Mouse (Mus musculus) thymus, postnatal 0 days (tissue): ENCODE data around the gene Tmem104. TPM values are rescaled to one million over a fixed set of nuclear protein-coding genes. Genes with fewer than 3 reads are reported as not detected.
A peak's percentile ranks its signal among the peaks of the same experiment; 100 is the strongest.

Source experiments
- DNase-seq: peaks from one replicate; pipeline ENCODE4 v3.0.0-alpha.2; 2015; ENCODE audit warnings: low spot score
- polyA plus RNA-seq: library from polyadenylated mRNA; unstranded; fragments of >200 nt; fragmentation: Nextera tagmentation; extraction: Ambion mirVana; gene quantifications from 2 replicates; pipeline ENCODE4 v1.2.1, GENCODE M21; 2015

Gene Tmem104
- polyA plus RNA-seq, 1 experiment from 2014 or later: 10.8 TPM

DNA sequence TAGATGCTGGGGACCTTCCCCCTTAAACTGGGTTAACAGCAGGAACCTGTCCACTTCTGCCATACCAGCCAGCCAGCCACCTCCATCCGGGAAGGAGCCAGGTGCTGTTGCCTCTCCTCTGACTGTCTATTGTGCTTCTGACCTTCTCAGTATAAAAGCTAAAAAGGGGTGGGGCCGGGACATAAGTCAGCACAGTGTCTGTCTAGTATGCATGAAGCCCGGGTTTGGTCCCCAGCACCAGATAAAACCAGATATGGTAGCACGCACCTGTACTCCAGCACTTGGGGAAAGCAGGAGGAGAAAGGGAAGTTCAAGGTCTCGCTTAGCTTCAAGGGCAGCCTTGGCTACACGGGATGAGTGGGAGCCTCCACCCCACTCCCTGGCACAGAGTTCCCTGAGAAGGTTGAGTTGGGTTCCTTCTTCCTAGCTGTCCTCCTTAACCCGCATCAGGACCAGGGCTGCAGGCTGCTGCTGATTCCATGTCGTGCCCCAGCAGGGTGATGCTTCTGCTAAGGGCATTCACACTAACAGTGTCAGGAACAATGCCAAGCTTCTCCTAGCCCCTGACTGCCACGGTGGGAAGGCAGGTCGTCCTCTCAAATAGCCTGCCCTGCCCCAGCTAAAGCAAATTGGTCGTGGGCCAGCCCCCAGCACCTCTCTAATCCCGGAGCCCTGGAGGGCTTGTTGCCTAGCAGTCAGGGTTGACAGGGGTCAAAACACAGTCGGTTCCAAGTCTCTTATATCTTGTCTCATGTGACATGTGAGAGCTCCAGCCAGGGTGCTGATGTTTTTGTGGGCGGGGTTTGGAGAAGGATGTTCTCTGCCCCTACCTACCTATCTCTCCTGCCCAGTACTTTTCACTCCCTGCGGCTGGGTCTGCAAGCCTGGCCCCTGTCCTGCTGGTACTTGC is 42.0 kb downstream of the Tmem104 start:
- no peak for DNase-seq

DNA sequence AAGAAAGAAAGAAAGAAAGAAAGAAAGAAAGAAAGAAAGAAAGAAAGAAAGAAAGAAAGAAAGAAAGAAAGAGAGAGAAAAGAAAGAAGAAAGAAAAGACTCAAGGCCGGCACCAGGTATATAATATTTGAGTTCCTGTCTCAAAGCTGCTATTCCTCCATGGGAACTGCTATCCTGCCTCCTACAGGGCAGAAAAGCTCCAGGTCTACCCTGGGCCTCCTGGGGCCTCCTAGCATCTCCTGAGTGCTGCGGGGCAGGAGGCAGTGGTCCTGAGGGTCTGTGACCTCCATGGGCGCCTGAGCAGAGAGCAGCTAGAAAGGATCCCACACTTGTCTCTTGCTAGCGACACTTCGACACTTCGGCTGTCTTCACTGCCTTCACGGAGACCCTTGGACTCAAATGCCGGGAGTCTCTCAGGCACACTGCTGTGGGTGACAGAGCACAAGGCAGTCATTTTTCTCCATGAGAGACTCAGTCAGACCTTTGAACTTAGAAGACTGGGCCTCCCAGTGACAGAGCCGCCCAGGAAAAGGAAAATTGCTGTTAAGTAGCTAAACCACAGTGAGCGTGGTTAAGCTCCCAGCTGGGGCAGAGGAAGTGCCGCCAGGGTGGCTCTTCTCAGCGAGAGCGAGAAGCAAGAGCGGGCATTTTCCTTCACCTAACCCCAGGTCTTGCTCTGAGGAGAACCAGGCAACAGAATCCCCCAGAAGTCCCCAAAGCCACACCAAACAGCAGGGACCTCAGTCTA is 44.1 kb downstream of the Tmem104 start:
- DNase-seq: peak; percentile 90

- DNase-seq: no peak
Observed at GRCm38 (mm10) chr11:115231924-115232323, 44.6 kb downstream of the Tmem104 start.

GRCm38 (mm10) chr11:115232889-115233288 is 45.6 kb downstream of the Tmem104 start:
- DNase-seq: no peak

DNA sequence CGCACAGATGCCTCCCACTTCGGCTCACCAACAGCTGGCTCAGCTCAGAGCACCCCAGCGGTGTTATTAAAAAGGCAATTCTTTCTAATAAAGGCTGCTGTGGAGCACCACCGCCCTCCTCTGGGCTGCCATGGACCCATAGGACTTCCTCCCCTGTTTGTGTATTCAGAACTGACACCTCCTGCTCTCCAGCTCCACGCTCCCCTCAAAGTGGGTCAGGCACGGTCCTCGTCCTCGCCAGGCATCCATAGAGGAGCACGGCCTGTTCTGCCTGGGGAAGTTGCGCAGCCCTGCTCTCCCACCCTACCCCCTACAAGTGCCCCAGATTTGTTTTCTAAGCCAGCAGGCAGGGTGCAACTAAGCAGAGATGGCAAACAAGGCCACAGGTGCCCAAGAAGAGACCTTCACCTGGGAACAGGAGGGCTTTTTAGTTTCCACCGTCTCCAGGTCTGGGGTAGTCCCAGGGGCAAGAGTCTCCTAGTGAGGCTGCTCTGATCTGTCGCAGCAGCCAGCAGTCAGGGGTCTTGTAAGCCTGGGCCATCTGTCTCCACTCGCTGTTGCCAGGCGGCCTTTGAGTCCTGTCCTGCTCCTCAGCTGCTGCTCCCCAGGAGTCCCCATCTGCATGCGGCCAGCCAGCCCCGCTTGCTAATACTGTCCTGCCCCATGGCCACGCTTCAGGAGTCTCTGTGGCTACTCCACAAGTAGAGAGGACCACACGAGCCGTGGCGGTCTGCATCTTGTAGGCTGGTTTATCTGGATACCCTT is 46.4 kb downstream of the Tmem104 start:
- DNase-seq: no peak

- DNase-seq: no peak
Observed at GRCm38 (mm10) chr11:115234320-115235044, 47.2 kb downstream of the Tmem104 start.

DNA sequence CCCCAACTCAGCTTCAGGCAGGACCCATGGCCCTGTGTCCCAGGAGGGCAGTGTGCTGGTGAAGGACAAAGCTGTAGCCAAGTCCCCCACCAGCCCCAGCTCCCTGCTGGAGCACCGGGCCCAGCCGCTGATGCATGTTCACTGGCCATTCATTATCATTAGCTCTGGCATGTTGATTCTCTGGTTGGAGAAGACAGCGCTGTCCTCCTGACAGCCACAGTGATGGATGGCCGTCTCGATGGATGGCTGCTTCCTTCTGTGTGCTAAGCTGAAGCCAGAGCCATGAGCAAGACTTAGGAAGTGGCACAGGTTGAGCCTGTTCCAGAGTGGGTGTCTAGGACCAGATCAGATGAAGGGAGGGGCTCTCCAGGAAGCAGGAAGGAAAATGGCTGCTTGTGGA is 49.3 kb downstream of the Tmem104 start:
- DNase-seq: no peak

GRCm38 (mm10) chr11:115241402-115241801 is 54.1 kb downstream of the Tmem104 start:
- DNase-seq: no peak

DNA sequence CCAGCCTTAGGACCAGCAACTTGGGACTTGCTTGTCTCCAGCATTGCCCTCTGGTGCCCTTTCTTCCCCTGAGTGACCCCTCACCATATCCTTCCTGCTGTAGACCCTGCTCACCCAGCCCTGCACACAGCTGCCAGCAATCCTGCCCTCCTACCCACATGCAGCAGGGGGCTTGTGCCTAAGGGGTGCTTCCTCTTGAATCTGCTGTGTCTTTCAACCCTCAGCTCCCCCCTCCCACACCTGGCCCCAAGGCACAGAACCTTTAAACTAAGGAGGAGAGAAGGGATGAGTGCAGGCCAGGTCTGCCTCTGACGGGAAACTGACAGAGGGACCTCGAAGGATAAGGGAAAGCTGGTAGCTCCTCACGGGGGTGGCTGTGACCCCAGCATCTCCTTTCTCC is 55.5 kb downstream of the Tmem104 start:
- DNase-seq: peak; percentile 60

DNA sequence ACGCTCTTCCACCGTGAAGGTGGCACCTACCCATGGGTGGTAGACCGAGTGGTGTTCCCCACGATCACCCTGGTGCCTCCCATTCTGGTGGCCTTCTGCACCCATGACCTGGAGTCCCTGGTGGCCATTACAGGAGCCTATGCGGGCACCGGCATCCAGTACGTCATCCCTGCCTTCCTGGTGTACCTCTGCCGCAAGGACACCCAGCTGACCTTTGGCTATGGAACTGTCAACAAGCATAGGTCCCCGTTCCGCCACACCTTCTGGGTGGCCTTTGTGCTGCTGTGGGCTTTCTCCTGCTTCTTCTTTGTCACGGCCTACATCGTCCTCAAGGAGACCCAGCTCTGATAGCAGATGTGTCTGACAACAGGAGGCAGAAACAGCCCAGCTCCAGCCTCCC is 56.5 kb downstream of the Tmem104 start:
- no peak for DNase-seq

DNA sequence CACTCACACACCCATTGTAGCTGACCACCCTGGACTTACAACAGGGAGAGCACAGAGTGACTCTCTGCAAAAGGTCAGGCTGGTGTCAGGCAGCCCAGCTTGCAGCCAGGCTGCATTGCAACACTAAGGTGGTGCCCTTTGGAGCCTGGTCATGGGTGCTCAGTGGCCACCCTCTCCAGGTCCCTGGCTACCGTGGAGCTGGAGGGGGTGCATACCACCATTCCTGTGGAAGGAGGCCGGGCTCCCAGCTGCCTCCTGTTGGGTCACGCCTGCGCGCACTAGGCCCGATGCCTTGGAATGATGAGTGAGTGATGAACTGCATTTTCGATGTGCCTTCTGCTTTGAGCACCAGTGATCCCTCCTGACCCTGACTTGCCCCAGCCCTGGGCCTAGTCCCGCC is 57.6 kb downstream of the Tmem104 start:
- no peak for DNase-seq

GRCm38 (mm10) chr11:115246386-115246785 is 59.1 kb downstream of the Tmem104 start:
- no peak for DNase-seq

GRCm38 (mm10) chr11:115247240-115247639 is 60.0 kb downstream of the Tmem104 start:
- DNase-seq: no peak

GRCm38 (mm10) chr11:115247945-115248344 is 60.7 kb downstream of the Tmem104 start:
- no peak for DNase-seq

DNA sequence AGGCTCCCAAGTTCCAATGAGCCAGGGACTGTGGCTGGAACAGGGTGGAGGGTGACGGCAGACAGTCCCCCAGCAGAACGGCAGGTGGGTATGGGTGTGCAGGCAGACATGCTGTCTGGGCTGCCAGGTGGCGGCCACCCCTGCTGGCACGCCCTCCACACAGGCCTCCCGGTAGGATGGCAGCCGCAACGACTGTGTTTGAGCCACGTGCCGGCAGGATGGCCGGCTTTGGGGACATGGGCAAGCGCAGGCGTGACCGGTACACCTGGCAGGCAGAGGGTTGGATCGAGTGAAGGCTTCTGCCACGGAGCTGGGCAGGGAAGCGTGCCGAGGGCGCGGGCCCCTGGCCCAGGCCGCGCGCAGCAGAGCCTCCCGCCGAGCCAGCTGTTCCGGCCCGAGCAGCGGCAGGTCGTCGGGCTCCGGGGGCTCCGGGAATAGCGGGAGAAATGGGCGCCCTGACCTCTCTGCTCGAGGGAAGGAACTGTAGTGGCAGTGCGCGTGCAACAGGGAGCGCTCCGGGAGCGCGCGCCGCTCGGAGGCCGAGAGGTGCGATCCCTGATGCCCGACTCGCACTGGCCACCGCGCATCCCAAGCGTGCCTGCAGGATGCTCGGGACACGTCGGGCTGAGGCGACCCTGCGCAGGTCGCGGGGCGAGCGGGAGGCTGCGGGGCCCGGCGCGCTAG is 62.6 kb downstream of the Tmem104 start:
- DNase-seq: peak; percentile 39

DNA sequence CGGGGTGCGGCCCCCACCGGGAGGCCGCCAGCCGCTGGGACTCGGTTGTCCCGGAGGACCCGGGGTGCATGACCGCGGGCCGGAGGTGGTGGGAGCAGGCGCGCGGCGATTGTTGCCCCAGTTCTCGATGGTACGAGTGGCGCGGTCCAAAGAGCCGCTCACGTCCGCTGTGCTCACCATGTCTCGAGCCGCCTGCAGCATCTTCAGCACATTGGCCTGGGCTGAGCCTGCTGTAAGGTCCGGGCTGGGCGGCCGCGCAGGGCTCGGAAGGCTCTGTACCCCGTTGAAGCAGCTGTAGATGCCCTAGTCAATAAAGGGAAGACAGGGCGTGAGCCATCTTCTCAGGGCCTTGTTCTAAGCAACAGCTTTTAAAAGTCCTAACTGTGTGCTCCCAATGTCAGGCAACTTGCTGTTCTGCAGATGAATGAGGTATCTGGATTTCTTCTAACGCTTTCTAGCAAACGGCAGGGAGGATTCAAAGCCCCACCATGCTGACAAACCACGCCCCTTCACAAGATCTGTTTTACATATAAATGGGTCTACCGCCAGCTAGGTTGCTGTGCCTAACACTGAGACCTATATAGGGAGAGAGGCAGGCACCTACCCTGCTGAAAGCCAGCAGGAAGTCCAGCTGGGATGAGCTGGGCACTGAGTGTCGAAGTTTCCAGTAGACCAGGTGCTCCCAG is 63.3 kb downstream of the Tmem104 start:
- DNase-seq: no peak

- no peak for DNase-seq
Observed at GRCm38 (mm10) chr11:115251258-115251657, 64.0 kb downstream of the Tmem104 start.

GRCm38 (mm10) chr11:115257775-115258510 is 70.7 kb downstream of the Tmem104 start:
- DNase-seq: peak; percentile 62

DNA sequence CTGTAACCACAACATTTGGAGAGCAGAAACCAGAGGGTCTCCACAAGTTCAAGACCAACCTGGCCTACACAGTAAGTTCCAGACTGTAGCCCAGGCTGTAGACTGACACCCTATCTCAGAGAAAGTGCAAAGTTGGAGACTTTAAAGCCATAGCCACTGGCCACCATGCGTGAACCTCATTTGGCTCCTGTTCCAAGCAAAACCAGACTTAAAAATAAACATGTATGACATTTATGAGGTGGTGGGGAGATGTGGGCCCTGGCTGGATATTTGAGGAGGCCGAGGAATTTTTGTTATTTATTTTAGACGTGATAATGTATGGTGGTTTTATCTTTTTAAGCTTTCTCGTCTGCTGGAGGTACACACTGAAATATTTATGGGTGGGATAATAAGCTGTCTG is 71.8 kb downstream of the Tmem104 start:
- no peak for DNase-seq
